Mouse (Mus musculus): ENCODE measurements around the gene Ccnjl.

The Ccnjl gene

DNA sequence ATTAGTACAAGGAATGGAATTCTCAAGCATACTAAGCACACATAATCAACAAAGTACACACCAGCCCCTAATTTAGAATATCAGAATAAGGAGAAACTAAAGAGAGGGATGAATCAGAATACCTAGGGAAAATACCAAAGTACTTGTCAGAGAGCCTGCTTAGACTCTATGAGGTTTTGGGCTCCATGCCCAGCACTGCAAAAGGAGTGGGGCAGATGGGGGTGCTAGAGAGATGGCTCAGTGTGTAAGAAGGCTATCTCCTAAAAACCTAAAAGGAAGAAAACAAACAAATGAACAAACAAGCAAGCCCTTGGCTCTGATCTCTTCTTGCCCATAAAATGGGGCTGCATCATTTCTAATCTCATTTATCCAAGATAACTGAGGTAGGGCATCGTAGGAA is 95.8 kb downstream of the Ccnjl start:
- DNase-seq (ENCODE audit: low spot score in 2 of 2), result peak in 1 of 2 experiments; percentile 45

DNA sequence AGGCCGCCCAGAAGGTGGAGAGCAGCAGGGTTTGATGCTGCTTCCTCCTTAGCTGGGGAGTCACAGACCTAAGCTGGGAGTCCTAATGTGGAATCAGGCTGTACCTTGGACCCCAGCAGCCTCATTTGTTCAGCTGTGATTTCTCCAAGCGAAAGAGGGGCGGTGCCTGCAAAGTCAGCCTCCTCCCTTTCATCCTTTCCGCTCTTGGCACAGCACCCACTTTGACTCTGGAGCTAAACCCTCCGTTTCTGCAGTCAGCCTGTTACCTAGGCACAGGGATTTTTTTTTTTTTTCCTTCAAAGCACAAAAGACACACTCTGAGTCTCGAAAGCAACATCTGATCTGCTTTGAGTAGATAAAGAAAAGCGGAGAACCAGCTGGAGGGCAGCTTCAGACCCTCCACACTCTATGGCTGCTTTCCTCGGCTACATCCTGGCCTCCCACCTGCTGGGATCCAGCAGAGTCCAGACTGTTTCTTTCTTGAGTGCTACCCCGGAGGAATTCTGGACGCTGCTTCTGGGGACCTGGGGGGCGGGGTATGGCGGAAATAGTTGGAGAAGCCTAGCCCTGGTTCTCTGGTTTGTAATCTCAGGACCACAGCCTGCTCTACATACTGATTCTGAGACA is 97.8 kb downstream of the Ccnjl start:
- peak in 1 of 2 experiments; percentile 39 for DNase-seq (ENCODE audit: low spot score in 2 of 2)

DNA sequence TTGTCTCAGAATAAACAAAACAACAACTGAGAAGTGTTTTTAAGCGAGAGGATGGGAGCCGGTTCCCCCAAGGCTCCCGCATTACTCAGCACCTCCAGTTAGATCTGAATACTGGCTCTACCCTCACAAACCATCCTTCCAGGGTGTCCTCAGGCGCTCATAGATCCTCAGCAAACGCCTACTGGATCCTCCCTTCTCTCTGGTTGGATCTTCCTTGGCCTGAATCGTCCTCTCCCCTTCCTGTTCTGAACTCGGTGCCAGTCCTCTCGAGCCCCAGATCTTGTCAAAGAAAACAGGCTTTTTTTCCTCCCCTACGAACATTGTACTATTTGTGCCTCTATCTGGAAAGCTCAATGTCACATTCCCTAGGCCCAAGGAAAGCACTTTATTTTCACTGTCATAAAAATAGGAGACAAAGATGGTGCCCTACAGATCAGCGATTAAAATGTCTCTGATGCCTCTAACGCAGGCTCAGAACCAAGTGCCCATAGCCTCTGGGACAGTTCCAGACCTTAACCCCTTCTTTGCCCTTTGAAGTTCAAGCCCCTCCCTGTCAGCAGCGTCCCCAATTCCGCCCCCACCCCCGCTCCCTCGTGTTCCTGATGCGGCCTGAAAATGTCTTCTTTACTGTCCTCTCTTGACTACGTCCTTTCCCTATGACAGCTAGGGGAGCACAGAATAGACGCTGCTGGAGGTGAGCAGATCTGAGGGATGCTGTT is 98.5 kb downstream of the Ccnjl start:
- no peak for DNase-seq (ENCODE audit: low spot score in 2 of 2)

DNA sequence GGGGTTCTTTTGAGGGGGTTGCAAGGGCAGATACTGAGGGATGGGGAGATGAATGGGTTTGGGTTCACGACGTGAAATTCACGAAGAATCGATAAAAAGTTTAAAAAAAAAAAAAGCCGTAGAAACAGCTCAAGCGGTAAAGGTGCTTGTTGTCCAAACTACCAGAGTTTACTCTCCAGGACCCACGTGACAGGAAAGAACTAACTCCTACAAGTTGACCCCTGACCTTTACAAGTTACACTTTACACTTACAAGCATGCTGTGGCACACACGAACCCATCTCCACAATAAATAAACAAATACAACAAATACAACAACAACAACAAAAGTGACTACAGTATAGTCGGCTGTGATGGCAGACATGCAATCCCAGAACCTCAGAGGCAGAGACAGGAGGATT is 103.1 kb downstream of the Ccnjl start:
- no peak for DNase-seq (ENCODE audit: low spot score in 2 of 2)

DNA sequence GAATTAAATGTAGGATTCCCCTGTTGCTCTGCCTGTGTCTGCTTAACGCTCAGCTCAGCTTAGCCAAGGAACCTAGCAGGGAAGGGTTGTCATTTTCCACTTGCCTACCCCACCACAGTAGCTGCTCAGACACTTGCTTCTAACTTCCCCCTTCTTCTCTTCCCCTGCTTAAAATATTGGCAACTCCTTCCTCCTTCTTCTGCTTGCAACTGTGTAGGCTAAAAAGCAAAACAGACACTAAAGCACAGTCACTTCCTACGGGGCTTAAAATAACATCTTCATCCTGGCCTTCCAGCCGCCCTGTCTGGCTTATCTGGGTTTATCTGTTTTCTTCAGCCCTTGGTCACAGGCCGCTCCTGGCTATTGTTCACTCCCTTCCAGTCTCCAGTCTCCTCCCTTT is 104.0 kb downstream of the Ccnjl start:
- DNase-seq (ENCODE audit: low spot score in 2 of 2), result peak in 1 of 2 experiments; percentile 37

DNA sequence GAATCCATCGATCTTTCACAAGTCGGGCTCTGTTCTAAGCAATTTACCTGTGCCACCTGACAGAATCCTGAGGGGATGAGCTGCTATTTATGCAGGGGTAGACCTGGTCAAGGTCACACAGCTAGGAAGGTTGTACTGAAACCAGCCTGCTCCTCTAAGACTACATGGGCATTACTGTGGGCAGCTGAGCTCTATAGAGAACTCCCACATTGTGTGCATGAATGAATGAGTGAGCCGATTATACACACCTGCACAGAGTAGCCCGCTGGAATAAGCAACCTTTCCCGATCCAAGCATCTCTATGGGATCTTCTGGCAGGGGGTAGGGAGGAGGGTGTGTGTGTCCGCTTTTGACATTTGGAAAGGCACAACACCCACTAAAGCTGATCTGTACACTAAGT is 104.6 kb downstream of the Ccnjl start:
- DNase-seq (ENCODE audit: low spot score in 2 of 2), result no peak

DNA sequence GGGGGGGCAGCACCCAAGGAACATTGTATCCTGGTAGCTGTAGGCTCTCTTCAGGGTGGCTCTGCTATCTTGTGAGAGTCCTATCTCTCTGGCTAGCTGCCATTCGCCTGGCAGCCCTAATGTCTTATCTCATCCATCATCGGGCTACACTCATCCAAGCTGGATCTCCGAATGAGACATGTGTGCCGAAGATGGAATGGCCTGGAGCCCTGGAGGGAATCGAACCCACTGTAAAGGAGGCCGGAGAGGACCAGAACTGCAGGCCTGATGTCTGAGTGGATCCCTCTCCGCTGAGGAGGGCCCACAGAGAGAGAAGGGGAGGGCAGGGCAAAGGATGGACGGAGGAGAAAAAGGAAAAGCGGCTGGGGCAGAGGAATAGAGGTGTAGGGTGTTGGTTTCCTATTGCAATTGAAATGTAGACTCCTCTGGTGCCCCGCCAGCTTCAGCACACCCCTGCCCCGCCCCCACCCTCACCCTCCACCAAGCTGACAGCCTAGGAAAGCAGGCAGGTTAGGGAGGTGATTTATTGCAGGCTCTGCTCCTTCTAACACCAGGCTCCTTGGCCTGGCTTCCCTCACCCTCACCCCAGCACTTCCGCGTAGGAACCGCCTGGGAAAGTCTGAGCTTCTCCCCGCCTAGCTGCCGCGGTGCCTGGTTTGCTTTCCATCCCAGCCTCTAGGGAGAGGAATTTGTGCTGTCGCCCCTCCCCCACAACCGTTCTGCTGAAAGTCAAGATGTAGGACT is 105.2 kb downstream of the Ccnjl start:
- DNase-seq (ENCODE audit: low spot score in 2 of 2), result peak; percentile 50 to 60

Measured in frontal cortex, postnatal 36 days (tissue).